Mouse (Mus musculus) liver, embryonic 14.5 days (tissue): ENCODE data around the gene Sirt7. TPM values are rescaled to one million over a fixed set of nuclear protein-coding genes. Genes with fewer than 3 reads are reported as not detected.

ENCODE experiments used
- ATAC-seq: fragments of 200-750 bp; cut with Nextera tagmentation; 2 replicates; pipeline ENCODE4 v1.8.0; 2017; ENCODE audit warnings: moderate number of reproducible peaks, mild to moderate bottlenecking, moderate library complexity; ENCODE audit not compliant: insufficient read depth
- DNase-seq, 3 experiments: peaks; one replicate each; pipeline ENCODE4 v3.0.0-alpha.2; 2012 to 2013; ENCODE audit warnings: low read depth in 3 of 3, low spot score in 3 of 3
- H3K27ac ChIP-seq: fragments of 300-500 bp; sonication (generic); 2 replicates; pipeline ENCODE4 v1.5.1; 2014; ENCODE audit warnings: moderate library complexity, mild to moderate bottlenecking, control low read depth, inconsistent platforms
- H3K27me3 ChIP-seq: fragments of 300-500 bp; sonication (generic); 2 replicates; pipeline ENCODE4 v1.6.1; 2014; ENCODE audit warnings: mild to moderate bottlenecking, low read length, moderate library complexity; ENCODE audit not compliant: control insufficient read depth, insufficient read depth
- H3K36me3 ChIP-seq: fragments of 300-500 bp; sonication (generic); replicated peaks from 2 replicates; pipeline ENCODE4 v1.6.1; 2014; ENCODE audit warnings: low read depth; ENCODE audit not compliant: control insufficient read depth, insufficient read depth
- H3K4me1 ChIP-seq, 2 experiments: fragments of 200-500 bp in 1 of 2; fragments of 300-500 bp in 1 of 2; sonication (generic) in 1 of 2; replicated peaks; 2 replicates each; pipeline ENCODE4 v1.6.1; 2012 to 2014; ENCODE audit warnings: antibody characterized with exemption in 1 of 2, inconsistent platforms in 1 of 2, low read length in 1 of 2; ENCODE audit not compliant: control insufficient read depth in 2 of 2, insufficient read depth in 2 of 2
- H3K4me2 ChIP-seq: fragments of 300-500 bp; sonication (generic); 2 replicates; pipeline ENCODE4 v1.6.1; 2014; ENCODE audit warnings: low read depth, mild to moderate bottlenecking, control low read depth, moderate library complexity
- H3K4me3 ChIP-seq, 2 experiments: fragments of 200-500 bp in 1 of 2; fragments of 300-500 bp in 1 of 2; sonication (generic) in 1 of 2; 2 replicates each; pipeline ENCODE4 v1.5.1; 2012 to 2014; ENCODE audit warnings: low read depth in 2 of 2, low read length in 2 of 2, mild to moderate bottlenecking in 2 of 2, control low read depth in 1 of 2, inconsistent platforms in 1 of 2, moderate library complexity in 1 of 2; ENCODE audit not compliant: insufficient read depth in 1 of 2
- H3K9ac ChIP-seq: fragments of 300-500 bp; sonication (generic); replicated peaks from 2 replicates; pipeline ENCODE4 v1.6.1; 2014; ENCODE audit warnings: mild to moderate bottlenecking, control low read depth, moderate library complexity
- H3K9me3 ChIP-seq: fragments of 300-500 bp; sonication (generic); 2 replicates; pipeline ENCODE4 v1.6.1; 2016; ENCODE audit warnings: low read length, mixed read lengths; ENCODE audit not compliant: control insufficient read depth
- CTCF ChIP-seq: IDR thresholded peaks from 2 replicates; pipeline ENCODE4 v1.5.1; 2016; ENCODE audit warnings: antibody characterized with exemption, low read depth, control low read depth
- EP300 ChIP-seq: IDR thresholded peaks from 2 replicates; pipeline ENCODE4 v1.6.1; 2016; ENCODE audit warnings: antibody characterized with exemption, low read depth
- WGBS: fragments of 180-500 bp; shearing (Covaris S2); extraction: QIAGEN DNeasy Blood & Tissue Kit; methylation state at CpG from one replicate; pipeline ENCODE4 v1.1.7; 2014; ENCODE audit not compliant: insufficient replicate concordance; 5-methylcytosine and 5-hydroxymethylcytosine counted together
- polyA plus RNA-seq, 2 experiments: library from polyadenylated mRNA; depleted of rRNA in 1 of 2; stranded (reverse) in 1 of 2; unstranded in 1 of 2; fragments of >200 nt; fragmentation: Nextera tagmentation in 1 of 2; extraction: Ambion mirVana in 1 of 2; gene quantifications; 2 replicates each; pipeline versions ENCODE4 v1.2.1 to v1.2.3; 2012 to 2014

Sirt7 gene
- polyA plus RNA-seq, 2 experiments: 22.0 to 30.8 TPM

DNA sequence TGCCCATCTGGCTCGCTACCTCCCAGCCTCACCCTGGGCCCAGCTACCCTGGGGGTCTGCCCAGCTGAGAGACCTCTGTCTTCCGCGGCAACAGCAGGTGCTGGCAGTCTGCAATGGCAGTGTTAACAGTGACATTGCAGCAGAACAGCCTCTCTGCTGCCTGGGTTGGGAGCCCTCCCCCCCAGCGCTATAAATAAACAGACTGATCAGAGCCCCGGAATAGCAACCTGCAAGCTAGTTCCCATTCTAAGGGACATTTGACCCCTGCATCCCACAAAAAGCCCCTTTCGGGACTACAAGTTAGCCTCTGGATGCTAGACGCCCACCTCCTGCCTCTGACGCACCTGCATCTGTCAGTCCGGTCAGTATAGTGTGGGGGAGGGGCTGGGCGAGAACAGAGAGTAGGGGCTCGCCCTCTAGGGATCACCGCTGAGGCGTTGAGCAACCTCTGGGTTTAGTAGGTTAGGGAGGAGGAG is 23.0 kb upstream of the Sirt7 start, which contains the start of gene Myadml2:
TSS of gene Myadml2 (minus strand) at position 158 of the 476 bp plus-strand sequence.
- no peak for DNase-seq

DNA sequence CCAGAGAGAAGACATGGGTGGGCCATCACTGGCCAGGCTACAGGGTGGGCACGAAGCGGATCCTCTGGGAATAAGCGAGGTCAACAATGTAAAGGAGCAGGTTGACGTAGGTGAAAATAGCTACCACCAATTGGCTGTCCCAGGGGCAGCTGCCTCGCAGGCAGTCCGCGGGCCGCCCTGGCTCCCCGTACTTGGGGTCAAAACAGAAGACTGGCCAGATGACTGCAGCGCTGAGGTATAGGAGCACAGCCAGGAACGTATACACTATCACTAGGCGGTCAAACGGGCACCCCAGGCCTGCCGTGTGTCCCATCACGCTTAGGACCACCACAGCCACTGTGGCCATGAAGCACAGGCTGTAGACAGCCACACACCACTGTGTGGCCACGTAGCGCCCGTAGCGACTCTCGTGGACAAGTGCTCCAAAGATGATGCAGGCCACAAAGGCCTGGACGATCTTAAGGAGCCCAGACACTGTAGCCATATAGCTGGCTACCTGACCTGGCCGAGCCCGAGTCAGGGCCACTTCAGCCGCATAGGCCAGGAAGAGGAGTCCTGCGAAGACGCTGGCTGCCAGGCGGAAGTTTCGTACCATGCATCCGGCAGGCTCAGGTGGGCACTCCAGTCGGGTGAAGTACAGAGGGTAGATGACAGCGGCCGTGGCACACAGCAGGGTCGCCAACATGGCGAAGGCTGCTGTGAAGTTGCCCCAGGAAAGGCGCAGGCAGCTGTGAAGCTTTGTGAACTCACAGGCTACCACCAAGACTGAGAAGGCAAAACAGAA is 22.2 kb upstream of the Sirt7 start:
- TF ChIP-seq CTCF (no peak), EP300 (no peak)
- Histone ChIP-seq H3K4me1 (peaks cover 7 to 8% of the 10 kb centered on the region in 2 experiments), H3K4me2 (peak overlapping the region; percentile 55; the same call in 1 of the 2 replicates), H3K36me3 (no peaks in the 10 kb centered on the region), H3K9me3 (no peaks in the 10 kb centered on the region), H3K27ac (no peak overlapping the region), H3K4me3 (no peak overlapping the region), H3K27me3 (peaks cover 4% of the 10 kb centered on the region), H3K9ac (no peak overlapping the region)
- WGBS: 76% methylated on average over 35 of the region's 35 CpGs
- ATAC-seq: no peak
- DNase-seq: no peak

More for the DNA sequence above, 23.0 kb upstream of the Sirt7 start, which contains the start of gene Myadml2:
- Histone ChIP-seq H3K4me3 (peak within 1 kb of the TSS; percentile 31 to 32), H3K36me3 (no peaks in the 10 kb centered on the region), H3K9ac (peak within 1 kb of the TSS; percentile 7), H3K27ac (no peak within 1 kb of the TSS), H3K9me3 (no peaks in the 10 kb centered on the region), H3K27me3 (peaks cover 4% of the 10 kb centered on the region), H3K4me1 (peaks cover 4 to 5% of the 10 kb centered on the region in 2 experiments), H3K4me2 (peak within 1 kb of the TSS; percentile 55)
- no peak for ATAC-seq
- WGBS: 6% methylated on average over 13 of the region's 13 CpGs
- TF ChIP-seq CTCF (0 out of 2 replicates have a peak, but pooled peaks have one; percentile 5), EP300 (no peak)

DNA sequence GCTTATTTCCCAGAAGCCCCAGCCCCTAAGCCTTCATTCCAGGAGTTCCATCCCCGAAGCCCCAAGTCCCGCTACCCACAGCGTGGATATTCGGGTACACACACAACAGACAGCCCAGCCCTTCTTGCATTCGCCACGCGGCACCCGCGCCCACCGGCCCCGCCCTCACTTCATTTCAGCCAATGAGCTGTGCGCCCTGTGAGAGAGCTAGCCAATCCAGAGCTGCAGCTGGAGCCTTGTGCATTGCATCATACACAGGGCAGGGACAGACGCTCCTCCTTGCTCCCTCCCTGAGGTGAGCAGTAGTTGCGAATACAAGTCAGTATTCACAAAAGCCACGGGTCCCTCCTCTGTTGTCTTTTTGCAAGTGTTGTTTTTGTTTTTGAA is 18.6 kb upstream of the Sirt7 start, which contains the start of gene Pycr1:
TSS of gene Pycr1 (minus strand) at position 169 of the 387 bp plus-strand sequence.
- no peak for TF ChIP-seq CTCF
- no peak for TF ChIP-seq EP300
- DNase-seq (peak; percentile 85 to 90 (median 86)), ATAC-seq (peak; percentile 99)
- H3K27ac ChIP-seq: no peak within 1 kb of the TSS
- H3K4me2 ChIP-seq: peak within 1 kb of the TSS; percentile 97
- H3K9ac ChIP-seq: peak within 1 kb of the TSS; percentile 58
- peak within 1 kb of the TSS; percentile 60 to 66 for H3K4me3 ChIP-seq
- H3K27me3 ChIP-seq: peaks cover 4% of the 10 kb centered on the region
- no peaks in the 10 kb centered on the region for H3K36me3 ChIP-seq
- no peaks in the 10 kb centered on the region for H3K9me3 ChIP-seq
- WGBS: under 1% methylated on average over 15 of the region's 15 CpGs
- H3K4me1 ChIP-seq: peaks cover 7 to 8% of the 10 kb centered on the region in 2 experiments

DNA sequence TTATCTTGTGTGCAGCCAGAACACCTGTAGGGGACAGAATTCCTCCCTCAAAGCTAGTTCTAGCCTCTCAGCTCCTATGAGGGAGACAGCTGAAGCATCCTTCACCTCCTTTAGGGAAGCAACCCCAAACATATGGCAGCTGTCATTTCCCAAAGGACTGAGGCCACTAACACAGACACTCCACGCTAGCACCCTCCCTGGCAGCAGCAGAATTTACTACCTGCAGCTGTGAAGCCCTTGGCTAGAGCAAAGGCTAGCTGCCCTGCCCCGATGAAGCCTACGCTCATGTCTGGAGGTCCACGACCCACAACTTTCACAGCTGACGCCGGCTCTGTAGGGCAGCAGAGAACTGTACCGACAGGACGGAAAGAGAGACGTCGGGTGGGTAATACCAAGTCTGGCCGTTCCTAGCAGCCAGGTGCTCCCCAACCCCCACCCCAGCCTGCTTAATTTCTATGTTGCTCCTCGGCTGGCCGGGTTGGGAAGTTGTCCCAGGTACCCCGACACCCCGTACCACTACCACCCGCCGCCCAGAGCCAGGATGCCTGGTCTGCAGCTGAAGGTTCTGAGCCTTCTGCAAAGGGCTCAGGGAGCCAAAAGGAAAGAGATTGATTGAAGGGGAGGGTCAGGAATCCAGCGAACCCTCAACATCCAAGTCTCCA is 18.0 kb upstream of the Sirt7 start:
- whole genome bisulfite sequencing: 3% methylated on average over 18 of the region's 18 CpGs

DNA sequence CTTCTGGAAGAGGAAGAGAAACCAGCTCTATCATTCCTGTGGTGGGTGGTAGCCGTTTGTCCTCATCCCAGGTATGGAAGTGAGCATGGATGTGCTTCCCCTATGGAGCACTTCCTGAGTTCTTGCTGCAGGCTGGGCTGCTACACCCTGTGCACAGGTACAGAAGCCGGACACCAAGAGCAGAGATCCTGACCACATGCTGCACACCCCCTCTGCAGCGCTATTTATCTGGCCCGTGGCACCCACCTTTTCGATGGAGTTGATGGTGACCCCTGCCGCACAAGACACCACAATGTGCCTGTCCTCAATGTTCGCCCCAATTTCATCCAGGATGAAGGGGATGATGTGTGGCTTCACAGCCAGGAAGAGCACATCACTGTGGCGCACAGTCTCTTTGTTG is 16.8 kb upstream of the Sirt7 start:
- WGBS: 67% methylated on average over 8 of the region's 8 CpGs
- H3K36me3 ChIP-seq: no peaks in the 10 kb centered on the region
- H3K4me1 ChIP-seq: peaks cover 7 to 8% of the 10 kb centered on the region in 2 experiments
- H3K9ac ChIP-seq: no peak overlapping the region
- ATAC-seq (no peak), DNase-seq (no peak)
- no peak overlapping the region for H3K27ac ChIP-seq
- H3K4me2 ChIP-seq: no peak overlapping the region
- H3K4me3 ChIP-seq: no peak overlapping the region
- H3K9me3 ChIP-seq: no peaks in the 10 kb centered on the region
- no peak for TF ChIP-seq EP300
- no peak for TF ChIP-seq CTCF
- no peaks in the 10 kb centered on the region; the same call in none of the 2 replicates for H3K27me3 ChIP-seq

More for the DNA sequence above, 18.0 kb upstream of the Sirt7 start:
- Histone ChIP-seq H3K27ac (no peak overlapping the region), H3K4me1 (peaks cover 7 to 8% of the 10 kb centered on the region in 2 experiments), H3K27me3 (peaks cover 1% of the 10 kb centered on the region), H3K4me3 (peak overlapping the region; percentile 60 to 66), H3K9ac (peak overlapping the region; percentile 58), H3K4me2 (peak overlapping the region; percentile 97), H3K36me3 (no peaks in the 10 kb centered on the region), H3K9me3 (no peaks in the 10 kb centered on the region)
- TF ChIP-seq CTCF: no peak; the same call in 1 of the 2 replicates
- no peak for TF ChIP-seq EP300
- DNase-seq: no peak
- ATAC-seq: peak; percentile 59
